13 mouse cellular contexts compared by ENCODE assay signal in genomic region chr12:107624446-107624845, GRCm38 (mm10).
"Had no signal": no experiment of that assay in that cellular context is flagged by ENCODE, and none has a peak within 500 bp of the region (broad histone marks: within the 10 kb centered on the region; RNA-seq: fewer than 3 reads in every experiment).

No protein-coding gene starts in this region.

- H3K4me3 ChIP-seq: limb, embryonic 13.5 days; midbrain, embryonic 12.5 days; neural tube, embryonic 13.5 days had no signal

- H3K4me1 ChIP-seq: limb, embryonic 13.5 days; midbrain, embryonic 12.5 days had no signal

- H3K4me2 ChIP-seq: limb, embryonic 13.5 days; midbrain, embryonic 12.5 days; neural tube, embryonic 13.5 days had no signal

- H3K9ac ChIP-seq: limb, embryonic 13.5 days; liver, embryonic 14.5 days; midbrain, embryonic 12.5 days; neural tube, embryonic 13.5 days had no signal

- ATAC-seq: midbrain, embryonic 16.5 days had no signal

- H3K27me3 ChIP-seq: limb, embryonic 13.5 days; midbrain, embryonic 12.5 days; neural tube, embryonic 13.5 days had no signal

- H3K27ac ChIP-seq: limb, embryonic 13.5 days; liver, embryonic 14.5 days; midbrain, embryonic 12.5 days; neural tube, embryonic 13.5 days had no signal

- DNase-seq: kidney, postnatal 25 days; layer of hippocampus, postnatal 36 days; lung, adult 18-20 months; retina, postnatal 1 day; right cerebral cortex, postnatal 4 days; spleen, adult 18-20 months; thymus, adult 18-20 months; thymus, postnatal 25 days had no signal

- H3K9me3 ChIP-seq: limb, embryonic 13.5 days; midbrain, embryonic 12.5 days; neural tube, embryonic 13.5 days had no signal

- H3K36me3 ChIP-seq: limb, embryonic 13.5 days; midbrain, embryonic 12.5 days; neural tube, embryonic 13.5 days had no signal
